Mouse (Mus musculus) midbrain, postnatal 0 days (tissue): Measurements from ENCODE around the gene Ipmk. TPM values are rescaled to one million over a fixed set of nuclear protein-coding genes. Genes with fewer than 3 reads are reported as not detected.

ENCODE experiments used
- ATAC-seq: fragments of 200-750 bp; cut with Nextera tagmentation; 2 replicates; pipeline ENCODE4 v1.8.0; 2017; ENCODE audit warnings: moderate number of reproducible peaks, mild to moderate bottlenecking, moderate TSS enrichment, moderate library complexity; ENCODE audit not compliant: low FRiP score
- DNase-seq: peaks from one replicate; pipeline ENCODE4 v3.0.0-alpha.2; 2015; ENCODE audit warnings: low spot score
- H3K27ac ChIP-seq: fragments of 300-500 bp; sonication (generic); 2 replicates; pipeline ENCODE4 v1.5.1; 2014; ENCODE audit warnings: low read depth, mild to moderate bottlenecking, low read length, mixed read lengths
- H3K27me3 ChIP-seq: fragments of 300-500 bp; sonication (generic); 2 replicates; pipeline ENCODE4 v1.6.1; 2014; ENCODE audit warnings: low read length, control low read depth, mixed read lengths; ENCODE audit not compliant: insufficient read depth
- H3K36me3 ChIP-seq: fragments of 300-500 bp; sonication (generic); 2 replicates; pipeline ENCODE4 v1.6.1; 2014; ENCODE audit warnings: low read length, control low read depth, mixed read lengths; ENCODE audit not compliant: insufficient read depth
- H3K4me1 ChIP-seq: fragments of 300-500 bp; sonication (generic); 2 replicates; pipeline ENCODE4 v1.6.1; 2014; ENCODE audit warnings: mild to moderate bottlenecking, control low read depth, antibody characterized with exemption, low read length, mixed read lengths; ENCODE audit not compliant: insufficient read depth
- H3K4me2 ChIP-seq: fragments of 300-500 bp; sonication (generic); 2 replicates; pipeline ENCODE4 v1.6.1; 2014; ENCODE audit warnings: low read depth, mild to moderate bottlenecking, low read length, mixed read lengths; ENCODE audit not compliant: poor library complexity, severe bottlenecking
- H3K4me3 ChIP-seq: fragments of 300-500 bp; sonication (generic); 2 replicates; pipeline ENCODE4 v1.5.1; 2014; ENCODE audit warnings: low read depth, mild to moderate bottlenecking, low read length, moderate library complexity
- H3K9ac ChIP-seq: fragments of 300-500 bp; sonication (generic); replicated peaks from 2 replicates; pipeline ENCODE4 v1.6.1; 2014; ENCODE audit warnings: mild to moderate bottlenecking, low read length, moderate library complexity, mixed read lengths; ENCODE audit not compliant: poor library complexity, severe bottlenecking
- H3K9me3 ChIP-seq: fragments of 300-500 bp; sonication (generic); 2 replicates; pipeline ENCODE4 v1.6.1; 2016; ENCODE audit warnings: low read length, control low read depth
- CTCF ChIP-seq: IDR thresholded peaks from 2 replicates; pipeline ENCODE4 v1.5.1; 2016; ENCODE audit warnings: antibody characterized with exemption, mild to moderate bottlenecking
- WGBS: fragments of 180-500 bp; shearing (Covaris S2); extraction: QIAGEN DNeasy Blood & Tissue Kit; methylation state at CpG from one replicate; pipeline ENCODE4 v1.1.7; 2014; 5-methylcytosine and 5-hydroxymethylcytosine counted together
- polyA plus RNA-seq: library from polyadenylated mRNA; unstranded; fragments of >200 nt; fragmentation: Nextera tagmentation; extraction: Ambion mirVana; gene quantifications from 2 replicates; pipeline ENCODE4 v1.2.1, GENCODE M21; 2015
- total RNA-seq: library from RNA; depleted of rRNA; stranded (reverse); fragments of >200 nt; gene quantifications from 2 replicates; pipeline ENCODE4 v1.2.3, GENCODE M21; 2014; rRNA removed

The Ipmk gene
- total and polyA plus RNA-seq, 2 experiments from 2014 or later = 14.6 to 21.7 TPM

DNA sequence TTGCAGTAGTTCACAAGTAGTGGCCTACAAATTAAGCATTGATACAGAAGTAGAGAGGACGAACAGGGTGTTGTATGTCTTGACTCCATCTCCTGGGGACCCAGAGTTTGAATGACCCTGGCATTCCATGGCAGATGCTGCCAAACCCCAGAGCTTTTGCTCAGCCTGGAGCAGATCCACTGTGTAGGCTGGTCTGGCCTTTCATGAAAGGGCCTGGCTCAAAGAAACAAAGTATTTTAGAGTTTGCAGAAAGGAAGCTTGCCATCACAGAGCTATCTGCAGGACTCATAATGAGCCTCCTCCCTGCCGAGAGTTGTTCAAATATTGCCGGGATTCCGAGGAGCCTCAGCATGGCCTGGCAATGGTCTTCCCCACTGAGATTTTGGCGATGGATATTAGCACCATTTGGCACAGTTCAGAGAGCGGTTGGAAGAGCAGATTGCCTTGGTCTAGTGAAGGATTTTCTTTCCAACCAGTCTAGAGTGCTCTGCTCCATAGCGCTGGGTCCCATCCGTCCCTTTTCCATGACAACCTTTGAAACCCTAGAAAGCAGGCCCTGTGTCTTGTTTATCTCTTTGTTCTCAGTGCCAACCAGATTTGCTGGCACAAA is 129.0 kb downstream of the Ipmk start:
- WGBS = 51% methylated on average over 8 of the region's 8 CpGs

DNA sequence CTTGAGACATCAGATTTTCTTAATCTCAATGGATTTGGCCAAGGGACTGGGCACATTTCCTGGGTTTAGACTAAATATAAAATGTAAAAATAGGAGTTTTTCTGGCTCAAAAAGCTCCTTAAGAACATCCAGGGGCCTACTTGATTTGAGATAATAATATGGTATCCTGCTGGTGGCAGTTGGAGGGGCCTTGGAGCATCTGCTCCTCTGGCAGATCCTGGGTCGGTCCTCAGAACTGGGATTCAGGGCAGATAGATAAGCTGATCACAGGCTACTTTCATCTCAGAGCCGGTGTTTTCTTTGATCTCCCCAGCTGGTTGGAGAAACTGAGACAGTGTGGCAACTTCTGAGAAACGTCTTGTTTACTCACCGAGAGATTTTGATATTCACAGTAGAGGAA is 129.6 kb downstream of the Ipmk start:
- Histone ChIP-seq H3K4me2 (no peak overlapping the region), H3K4me3 (no peak overlapping the region), H3K4me1 (no peaks in the 10 kb centered on the region; the same call in 1 of the 2 replicates), H3K27ac (no peak overlapping the region), H3K27me3 (no peaks in the 10 kb centered on the region), H3K36me3 (no peaks in the 10 kb centered on the region), H3K9me3 (no peaks in the 10 kb centered on the region), H3K9ac (no peak overlapping the region)
- WGBS = 29% methylated on average over 4 of the region's 4 CpGs
- TF ChIP-seq CTCF = no peak
- DNase-seq (no peak), ATAC-seq (no peak)

More for the DNA sequence above, 129.0 kb downstream of the Ipmk start:
- H3K9ac ChIP-seq = no peak overlapping the region
- no peaks in the 10 kb centered on the region for H3K27me3 ChIP-seq
- no peaks in the 10 kb centered on the region; the same call in 1 of the 2 replicates for H3K4me1 ChIP-seq
- H3K9me3 ChIP-seq = no peaks in the 10 kb centered on the region
- H3K36me3 ChIP-seq = no peaks in the 10 kb centered on the region
- ATAC-seq (peak; percentile 77; the same call in 1 of the 2 replicates), DNase-seq (peak; percentile 86)
- no peak overlapping the region for H3K4me3 ChIP-seq
- H3K27ac ChIP-seq = no peak overlapping the region
- no peak for TF ChIP-seq CTCF
- no peak overlapping the region for H3K4me2 ChIP-seq

DNA sequence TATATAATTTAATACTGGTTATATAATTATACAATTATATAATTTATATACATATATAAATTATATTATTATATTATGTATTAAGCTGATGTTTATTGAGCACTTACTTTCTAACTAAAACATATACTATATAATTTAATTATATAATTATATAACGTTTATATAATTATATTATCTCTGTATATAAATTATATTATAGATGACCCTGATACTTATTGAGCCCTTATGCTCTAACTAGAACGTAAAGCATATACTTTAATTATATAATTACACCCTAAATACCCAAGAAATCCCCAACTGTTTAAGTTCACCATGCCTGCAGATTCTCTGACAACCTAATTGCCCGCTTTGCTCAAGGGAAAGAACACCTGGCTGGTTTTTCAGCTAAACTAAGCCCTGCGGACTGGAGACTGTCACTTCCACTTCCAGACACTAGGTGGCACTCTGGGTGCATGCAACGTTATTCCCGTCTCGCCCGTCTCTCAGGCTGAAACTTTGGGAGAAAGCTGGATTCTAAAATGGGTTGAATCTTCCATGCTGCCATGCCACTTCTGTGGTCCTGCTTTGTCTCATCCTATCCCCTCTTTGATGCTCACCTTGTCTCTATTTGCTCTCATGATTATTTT is 132.2 kb downstream of the Ipmk start:
- WGBS = 12% methylated on average over 8 of the region's 8 CpGs
- Histone ChIP-seq H3K4me2 (no peak overlapping the region), H3K9ac (no peak overlapping the region), H3K27me3 (no peaks in the 10 kb centered on the region), H3K4me3 (no peak overlapping the region), H3K27ac (no peak overlapping the region), H3K36me3 (no peaks in the 10 kb centered on the region), H3K9me3 (no peaks in the 10 kb centered on the region), H3K4me1 (peaks cover under 1% of the 10 kb centered on the region)
- peak; percentile 96 for TF ChIP-seq CTCF
- peak; percentile 90 for DNase-seq
- no peak for ATAC-seq

Other genes starting within 250 kb of the Ipmk start
- 4.9 and 6.1 TPM in 2 replicates for gene Bicc1, start 188.1 kb upstream of the Ipmk start, total RNA-seq
- 5.6 and 6.5 TPM in 2 replicates for gene Bicc1, start 188.1 kb upstream of the Ipmk start, polyA plus RNA-seq
- gene Tfam, start 109.5 kb upstream of the Ipmk start, total RNA-seq = 14.1 and 16.7 TPM in 2 replicates
- 37.9 and 43.5 TPM in 2 replicates for gene Tfam, start 109.5 kb upstream of the Ipmk start, polyA plus RNA-seq
- 91.4 and 100 TPM in 2 replicates for gene Ube2d1, start 62.5 kb upstream of the Ipmk start, total RNA-seq
- gene Ube2d1, start 62.5 kb upstream of the Ipmk start, polyA plus RNA-seq = 175 and 179 TPM in 2 replicates
- 92.1 and 121 TPM in 2 replicates for gene Cisd1, start 2.8 kb upstream of the Ipmk start, total RNA-seq
- 378 and 395 TPM in 2 replicates for gene Cisd1, start 2.8 kb upstream of the Ipmk start, polyA plus RNA-seq